Mouse (Mus musculus) embryo, embryonic 10.5 days (tissue): ENCODE data around the gene Nin.
A peak's percentile ranks its signal among the peaks of the same experiment; 100 is the strongest.

ENCODE experiments used
- DNase-seq: peaks from one replicate; pipeline ENCODE4 v3.0.0-alpha.2; 2015; ENCODE audit warnings: low spot score

Gene Nin

GRCm38 (mm10) chr12:70113351-70113750 is at the start of gene Nin:
TSS of gene Nin (minus strand) at chr12:70113717.
- no peak for DNase-seq

DNA sequence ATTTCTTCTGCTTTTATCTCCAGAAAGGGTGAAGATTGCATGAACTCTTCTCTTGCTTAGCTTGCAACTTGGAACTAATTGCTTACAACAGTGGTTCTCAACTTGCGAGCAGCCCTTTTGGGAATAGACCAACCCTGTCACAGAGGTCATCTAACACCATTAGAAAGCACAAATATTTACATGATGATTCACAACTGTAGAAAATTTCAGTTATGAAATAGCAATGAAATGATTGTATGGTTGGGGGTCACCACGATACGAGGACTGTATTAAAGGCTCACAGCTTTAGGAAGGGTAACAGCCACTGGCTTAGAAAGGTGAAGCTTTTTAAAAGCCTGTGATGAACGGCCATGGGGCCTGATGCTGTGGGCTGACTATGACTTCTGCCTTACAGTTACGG is 47.5 kb upstream of the Nin start:
- no peak for DNase-seq

- DNase-seq = no peak
Measured at GRCm38 (mm10) chr12:70157292-70158066, 44.0 kb upstream of the Nin start.

DNA sequence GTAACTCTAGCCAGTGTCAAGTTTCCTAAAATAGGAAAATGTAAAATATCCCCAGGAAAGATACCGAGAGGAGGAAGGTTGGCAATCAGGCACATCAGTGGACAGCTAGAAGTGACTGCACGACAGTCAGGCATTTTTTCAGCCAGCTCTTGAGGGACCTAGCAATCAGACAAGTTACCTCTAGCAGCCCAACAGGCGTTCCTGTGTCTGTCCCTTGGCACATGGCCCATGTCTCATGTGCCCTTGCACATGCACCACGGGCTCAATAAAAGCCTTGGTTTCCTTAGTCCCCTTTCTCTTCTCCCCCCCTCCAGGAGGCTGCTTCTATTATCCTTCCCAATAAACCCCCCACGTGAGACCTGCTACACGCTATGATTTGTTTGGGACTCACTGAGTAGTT is 42.7 kb upstream of the Nin start:
- no peak for DNase-seq

DNA sequence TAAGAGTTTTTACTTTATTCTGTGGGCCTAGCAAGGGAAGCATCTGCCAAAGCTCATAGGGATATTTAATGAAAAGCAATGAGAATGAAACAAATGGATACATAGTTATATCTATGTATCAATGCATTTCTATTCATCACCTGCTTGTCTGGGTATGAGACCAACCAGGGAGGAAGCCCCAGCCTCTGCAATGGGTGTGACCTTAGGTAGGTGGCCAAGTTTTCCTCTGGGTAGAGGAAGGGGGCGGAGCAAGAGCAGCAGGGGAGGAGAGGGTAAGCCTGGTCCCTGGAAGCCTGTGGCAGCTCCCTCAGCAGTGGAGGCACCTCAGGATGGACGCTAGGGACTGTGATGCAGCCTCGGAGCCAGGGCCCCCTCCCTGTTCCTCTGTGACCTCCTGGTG is 40.3 kb upstream of the Nin start, which contains the start of gene Abhd12b:
TSS of gene Abhd12b (plus strand) at position 301 of the 400 bp plus-strand sequence.
- DNase-seq = no peak

DNA sequence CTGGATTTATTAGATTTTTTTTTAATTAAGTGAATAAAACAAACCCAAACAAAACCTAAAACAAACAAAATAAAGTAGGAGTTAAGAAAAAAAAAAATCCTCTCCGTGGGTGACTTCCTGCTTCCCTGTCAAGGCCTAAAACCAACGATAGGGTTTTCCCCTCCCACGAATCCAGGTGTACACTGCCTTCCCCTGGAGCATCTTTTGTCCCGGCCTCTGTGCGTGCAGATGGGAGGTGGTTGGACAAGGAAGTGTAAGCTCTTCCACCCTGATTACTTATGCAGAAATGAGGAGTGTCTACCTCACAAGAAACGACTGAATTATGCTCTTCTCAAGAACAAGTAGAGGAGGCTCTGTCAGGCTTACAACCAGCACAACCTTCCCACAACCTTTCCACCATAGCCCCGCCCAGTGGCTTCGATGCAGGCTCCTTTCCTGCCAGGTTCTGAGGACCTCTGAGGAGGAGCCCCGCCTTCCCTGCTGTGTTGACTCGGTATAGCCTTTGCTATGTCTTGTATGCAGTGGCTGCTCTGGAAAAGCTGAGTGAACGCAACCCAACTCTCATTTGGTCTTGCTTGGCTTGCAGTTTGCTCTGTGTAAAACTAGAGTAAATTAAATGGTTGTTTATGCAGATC is 35.2 kb upstream of the Nin start:
- DNase-seq = peak; percentile 40

DNA sequence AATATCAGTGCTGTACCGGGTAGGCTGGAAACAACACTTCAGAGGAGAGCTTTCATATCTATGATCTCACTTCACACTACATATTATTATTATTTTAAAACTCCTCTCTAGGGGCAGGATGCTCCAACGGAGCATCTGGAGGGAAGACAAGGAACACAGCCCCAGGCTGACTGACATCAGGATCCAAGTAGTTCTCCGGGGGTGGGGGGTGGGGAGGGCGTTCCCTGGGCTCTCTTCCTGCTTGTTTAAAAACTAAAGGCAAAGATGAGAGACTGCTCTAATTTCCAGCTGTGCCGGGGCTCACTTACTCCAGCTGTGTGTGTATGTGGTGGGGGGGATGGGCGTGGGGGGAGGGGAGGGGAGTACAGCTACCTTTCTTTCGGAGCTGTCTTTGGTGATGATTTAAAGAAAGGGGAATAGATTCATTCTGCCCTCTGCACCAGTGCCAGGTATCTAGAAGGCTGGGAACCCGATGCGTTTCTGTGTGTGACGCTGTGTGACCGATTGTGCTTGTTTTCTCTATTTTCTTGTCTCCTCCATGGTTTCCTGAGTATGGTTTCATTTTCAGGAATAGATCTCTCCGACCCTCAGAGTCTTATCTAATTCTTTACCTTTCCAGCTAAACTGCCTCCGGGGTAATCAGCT is 34.6 kb upstream of the Nin start:
- DNase-seq = peak; percentile 45

DNA sequence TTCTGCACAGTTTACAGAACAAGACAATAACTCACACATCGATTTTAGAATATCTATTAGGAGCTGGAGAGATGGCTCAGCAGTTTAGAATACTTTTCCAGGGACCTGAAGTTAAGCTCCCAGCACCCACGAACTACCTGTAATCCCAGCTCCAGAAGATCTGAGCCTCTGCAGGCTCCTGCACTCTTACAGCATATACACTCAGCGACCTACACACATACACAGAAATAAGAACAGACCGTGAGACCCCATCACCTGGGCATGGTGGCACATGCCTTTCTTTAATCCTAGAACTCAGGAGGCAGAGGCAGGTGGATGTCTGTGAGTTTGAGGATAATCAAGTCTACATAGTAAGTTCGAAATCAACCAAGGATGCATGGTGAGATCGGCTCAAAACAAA is 32.1 kb upstream of the Nin start:
- no peak for DNase-seq

DNA sequence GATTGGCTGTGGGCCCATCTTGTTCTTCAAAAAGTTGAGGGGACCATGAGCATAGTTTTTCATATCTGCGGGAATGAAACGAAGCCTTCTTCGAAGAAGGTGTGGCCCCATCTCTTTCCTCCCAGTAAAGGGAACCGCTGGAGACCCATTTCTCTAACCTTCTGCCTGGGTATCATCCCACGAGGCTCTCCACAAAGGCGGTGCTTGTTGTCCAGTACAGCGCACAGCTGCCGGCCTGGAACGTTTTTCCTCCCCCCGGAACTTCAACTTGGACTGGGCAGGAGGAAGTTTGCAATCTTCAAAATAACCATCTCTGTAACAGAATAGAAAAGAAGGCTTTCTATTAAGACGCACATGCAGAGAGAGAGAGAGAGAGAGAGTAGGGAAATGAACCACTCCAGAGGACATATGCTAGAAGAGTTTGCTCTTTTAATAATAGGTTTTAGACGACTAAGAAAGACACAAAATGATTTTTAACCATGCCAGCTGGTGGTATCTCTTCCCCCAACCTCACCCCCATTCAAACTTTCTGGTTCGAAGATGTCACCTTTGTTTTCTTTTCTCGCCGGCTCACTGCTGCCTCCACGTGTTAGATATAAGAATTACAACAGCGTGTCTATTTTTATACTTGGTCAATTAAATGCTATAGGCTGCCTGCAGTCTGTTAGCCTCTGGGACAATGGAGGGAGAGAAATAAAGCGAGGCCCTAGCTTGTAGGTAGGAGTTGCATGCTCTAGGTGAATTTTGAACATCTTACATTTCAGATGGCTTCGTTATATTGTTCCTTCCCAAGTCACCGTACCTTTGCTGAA is 31.3 kb upstream of the Nin start:
- DNase-seq = peak; percentile 87

- DNase-seq = peak; percentile 54
Measured at GRCm38 (mm10) chr12:70144106-70144587, 30.6 kb upstream of the Nin start.

- DNase-seq = no peak
Measured at GRCm38 (mm10) chr12:70140993-70141576, 27.6 kb upstream of the Nin start.

- no peak for DNase-seq
Measured at GRCm38 (mm10) chr12:70140542-70140941, 27.0 kb upstream of the Nin start.

DNA sequence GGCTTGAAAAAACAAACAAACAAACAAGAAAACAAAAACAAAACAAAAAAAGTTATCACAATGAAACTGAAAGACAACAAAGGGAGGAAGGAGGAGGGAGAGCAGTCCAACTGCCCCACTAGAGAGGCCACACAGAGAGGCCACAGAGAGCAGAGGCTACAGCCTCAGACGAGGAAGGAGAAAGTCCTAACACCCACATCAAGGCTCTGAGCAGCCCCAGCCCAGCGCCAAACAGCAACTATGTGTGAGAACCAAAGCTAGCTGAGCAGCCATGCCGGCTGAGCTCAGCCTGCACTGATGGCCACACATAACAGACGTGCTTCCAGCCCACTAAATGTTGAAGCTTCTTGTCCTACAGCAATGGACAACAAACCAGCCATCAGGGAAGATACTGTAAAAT is 26.4 kb upstream of the Nin start:
- no peak for DNase-seq

- no peak for DNase-seq
Measured at GRCm38 (mm10) chr12:70137626-70138025, 24.1 kb upstream of the Nin start.

- DNase-seq = no peak
Measured at GRCm38 (mm10) chr12:70137095-70137494, 23.6 kb upstream of the Nin start.

DNA sequence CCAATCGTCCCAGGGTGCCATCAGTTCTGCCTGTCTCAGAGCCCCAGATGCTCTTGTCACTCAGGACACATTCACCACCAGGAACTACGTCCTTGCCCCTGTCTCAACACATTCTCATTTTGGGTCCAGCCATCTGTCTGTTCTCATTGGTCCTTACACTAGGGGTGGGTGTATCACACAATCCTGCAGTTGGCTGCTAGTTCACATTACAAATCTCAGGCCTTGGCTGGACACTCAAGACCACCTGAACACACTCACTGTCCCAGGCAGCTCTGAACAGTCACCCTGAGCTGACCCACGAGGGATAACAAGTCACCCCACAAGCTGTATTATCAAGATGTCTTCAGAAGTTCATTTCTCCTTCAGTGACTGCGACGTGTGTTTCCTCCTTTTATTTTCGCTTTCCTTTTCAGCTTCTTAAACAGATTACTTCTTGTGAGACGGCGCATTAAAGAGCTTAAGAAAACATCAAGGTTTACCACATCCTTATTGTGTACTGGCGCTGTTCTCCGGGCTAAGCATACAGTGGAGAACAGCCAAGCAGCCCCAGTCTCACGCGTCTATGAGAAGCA is 22.8 kb upstream of the Nin start:
- DNase-seq = no peak

DNA sequence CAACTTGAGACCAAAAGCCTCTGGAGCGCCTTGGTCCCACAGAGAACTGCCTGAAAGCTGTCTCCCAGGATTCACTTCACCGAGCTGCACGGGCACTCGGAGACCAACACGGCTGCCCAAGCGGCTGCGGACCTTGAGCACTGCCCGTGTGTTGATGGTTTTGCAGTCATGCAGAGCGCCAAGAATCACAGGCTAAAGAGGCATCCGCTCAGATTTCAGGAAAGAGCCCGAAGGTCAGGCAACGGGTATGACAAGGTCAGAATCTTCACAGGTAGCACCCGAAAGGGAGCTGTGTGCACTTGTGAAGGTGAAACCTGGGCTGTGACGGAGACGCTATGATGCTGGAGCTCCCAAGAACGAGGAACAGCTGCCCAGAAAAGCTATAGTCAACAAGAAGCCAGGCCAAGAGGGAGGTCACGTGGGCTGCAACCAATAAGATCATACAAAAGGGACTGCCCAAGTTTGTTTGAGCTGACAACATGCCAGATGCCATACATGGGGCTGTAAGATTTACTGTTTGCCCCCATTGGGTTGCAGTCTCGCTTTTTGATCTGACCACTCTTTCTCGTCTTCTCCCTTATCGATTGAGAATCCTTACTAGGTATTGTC is 21.2 kb upstream of the Nin start:
- DNase-seq = no peak

GRCm38 (mm10) chr12:70131042-70131675 is 17.6 kb upstream of the Nin start:
- DNase-seq = no peak

- no peak for DNase-seq
Measured at GRCm38 (mm10) chr12:70129105-70129504, 15.6 kb upstream of the Nin start.

DNA sequence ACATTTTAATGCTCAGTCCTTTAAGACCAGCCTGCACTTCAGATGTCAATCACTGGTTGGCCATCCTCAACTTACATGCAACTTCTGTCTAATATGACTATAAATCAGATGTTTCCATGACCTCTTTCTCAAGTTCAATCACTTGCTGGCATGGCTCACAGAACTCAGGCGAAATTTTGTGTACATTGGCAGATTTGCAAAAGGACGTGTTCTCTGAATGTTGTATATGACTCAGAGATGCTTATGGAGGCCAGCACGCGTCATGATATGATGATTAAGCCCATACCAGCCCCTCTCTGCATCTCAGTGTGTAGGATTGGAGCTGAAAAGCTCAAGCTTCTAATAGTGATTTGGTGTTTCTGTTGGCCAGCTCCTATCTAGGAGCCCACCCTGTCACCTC is 13.1 kb upstream of the Nin start:
- no peak for DNase-seq

GRCm38 (mm10) chr12:70119552-70119951 is 6.0 kb upstream of the Nin start:
- no peak for DNase-seq
